Mouse (Mus musculus) liver, postnatal 0 days (tissue): ENCODE measurements around the gene Pprc1. TPM values are rescaled to one million over a fixed set of nuclear protein-coding genes. Genes with fewer than 3 reads are reported as not detected.

ENCODE experiments used
- ATAC-seq: fragments of 200-750 bp; cut with Nextera tagmentation; 2 replicates; pipeline ENCODE4 v1.8.0; 2017; ENCODE audit warnings: mild to moderate bottlenecking, moderate library complexity
- DNase-seq: peaks from one replicate; pipeline ENCODE4 v3.0.0-alpha.2; 2016
- H3K27ac ChIP-seq: fragments of 300-500 bp; sonication (generic); 2 replicates; pipeline ENCODE4 v1.5.1; 2014; ENCODE audit warnings: antibody characterized with exemption, moderate library complexity, mild to moderate bottlenecking, low read depth
- H3K27me3 ChIP-seq: fragments of 300-500 bp; sonication (generic); 2 replicates; pipeline ENCODE4 v1.6.1; 2014; ENCODE audit warnings: low read length, control low read depth, mixed read lengths; ENCODE audit not compliant: insufficient read depth
- H3K36me3 ChIP-seq: fragments of 300-500 bp; sonication (generic); replicated peaks from 2 replicates; pipeline ENCODE4 v1.6.1; 2014; ENCODE audit warnings: mild to moderate bottlenecking, control low read depth, low read length, moderate library complexity, mixed read lengths; ENCODE audit not compliant: insufficient read depth
- H3K4me1 ChIP-seq: fragments of 300-500 bp; sonication (generic); 2 replicates; pipeline ENCODE4 v1.6.1; 2014; ENCODE audit warnings: antibody characterized with exemption, mild to moderate bottlenecking, control low read depth; ENCODE audit not compliant: insufficient read depth
- H3K4me2 ChIP-seq: fragments of 300-500 bp; sonication (generic); 2 replicates; pipeline ENCODE4 v1.6.1; 2014; ENCODE audit warnings: low read depth, mild to moderate bottlenecking, low read length, moderate library complexity, mixed read lengths
- H3K4me3 ChIP-seq: fragments of 300-500 bp; sonication (generic); 2 replicates; pipeline ENCODE4 v1.5.1; 2014; ENCODE audit warnings: low read depth, low read length
- H3K9ac ChIP-seq: fragments of 300-500 bp; sonication (generic); replicated peaks from 2 replicates; pipeline ENCODE4 v1.6.1; 2014; ENCODE audit warnings: mild to moderate bottlenecking, moderate library complexity
- H3K9me3 ChIP-seq: fragments of 300-500 bp; sonication (generic); 2 replicates; pipeline ENCODE4 v1.6.1; 2016; ENCODE audit warnings: mild to moderate bottlenecking, control low read depth, low read length, mixed read lengths
- CTCF ChIP-seq: sonication (generic); IDR thresholded peaks from 2 replicates; pipeline ENCODE4 v1.5.1; 2016; ENCODE audit warnings: antibody characterized with exemption, low read depth
- EP300 ChIP-seq: IDR thresholded peaks from 2 replicates; pipeline ENCODE4 v1.6.1; 2016; ENCODE audit warnings: antibody characterized with exemption, low read depth, mild to moderate bottlenecking
- WGBS: fragments of 180-500 bp; shearing (Covaris S2); extraction: QIAGEN DNeasy Blood & Tissue Kit; methylation state at CpG from one replicate; pipeline ENCODE4 v1.1.7; 2014; ENCODE audit not compliant: insufficient replicate concordance; 5-methylcytosine and 5-hydroxymethylcytosine counted together
- polyA plus RNA-seq: library from polyadenylated mRNA; unstranded; fragments of >200 nt; fragmentation: Nextera tagmentation; extraction: Ambion mirVana; gene quantifications from 2 replicates; pipeline ENCODE4 v1.2.1, GENCODE M21; 2015

The Pprc1 gene
- polyA plus RNA-seq, 1 experiment from 2014 or later, result 7.7 TPM

DNA sequence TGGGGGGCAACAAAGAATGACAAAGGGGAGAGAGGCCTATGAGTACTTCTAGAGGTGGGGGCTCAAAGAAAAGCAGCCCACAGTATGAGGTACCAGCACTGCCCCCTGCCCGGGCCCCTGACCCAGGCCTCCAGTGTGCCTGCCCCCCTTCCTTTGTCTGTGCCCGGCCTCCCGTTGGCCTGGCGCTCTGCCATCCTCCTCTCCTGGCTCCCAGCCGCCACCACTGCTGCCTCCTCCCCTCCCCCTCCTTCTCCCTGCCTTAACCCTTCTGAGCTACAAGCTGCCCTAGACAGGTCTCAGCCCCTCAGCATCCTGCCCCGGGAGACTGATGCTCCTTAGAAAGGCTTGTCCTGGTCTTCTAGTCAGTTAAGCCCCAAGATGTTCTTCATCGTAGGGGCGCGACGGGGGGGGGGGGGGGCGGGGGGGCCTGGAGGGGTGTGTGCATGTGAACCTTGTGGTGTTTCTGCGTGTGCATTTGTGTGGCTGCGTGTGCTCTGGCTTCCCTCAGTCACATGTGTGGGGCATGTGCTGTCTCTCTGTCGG lies 2.7 kb upstream of the Pprc1 start:
- Histone ChIP-seq H3K27me3 (no peaks in the 10 kb centered on the region), H3K27ac (peak overlapping the region; percentile 77), H3K4me1 (peaks cover 69% of the 10 kb centered on the region), H3K9ac (peak overlapping the region; percentile 47), H3K4me2 (peak overlapping the region; percentile 95), H3K9me3 (no peaks in the 10 kb centered on the region), H3K36me3 (no peaks in the 10 kb centered on the region), H3K4me3 (peak overlapping the region; percentile 30)
- peak; percentile 88 for DNase-seq
- ATAC-seq, result peak; percentile 31
- TF ChIP-seq CTCF, result no peak
- TF ChIP-seq EP300, result no peak
- WGBS, result 4% methylated on average over 10 of the region's 14 CpGs

DNA sequence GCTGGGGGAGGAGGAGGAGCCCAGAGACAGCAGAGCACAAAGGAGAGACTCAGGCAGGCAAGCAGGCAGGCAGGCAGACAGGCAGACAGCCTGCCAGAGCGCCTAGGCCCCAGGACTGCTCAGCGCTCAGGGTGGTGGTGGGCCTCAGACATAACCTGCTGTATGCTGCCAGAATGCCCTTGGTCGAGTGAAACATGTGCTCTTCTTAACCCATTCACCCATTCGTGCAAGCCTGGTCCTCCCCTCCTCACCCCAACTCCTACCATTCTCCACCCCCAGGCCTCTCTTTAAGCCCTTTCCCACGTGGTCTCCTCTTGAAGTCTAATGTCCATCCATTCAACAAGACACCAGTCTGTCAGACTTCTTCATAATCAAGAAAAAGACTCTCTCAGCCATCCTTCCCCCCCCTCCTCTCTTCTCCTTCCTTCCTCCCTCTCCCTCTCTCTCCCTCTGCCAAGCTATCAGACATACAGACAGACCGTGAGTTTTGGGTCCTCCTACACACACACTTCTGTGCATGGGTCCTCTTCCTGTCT lies 2.1 kb upstream of the Pprc1 start:
- Histone ChIP-seq H3K9me3 (no peaks in the 10 kb centered on the region), H3K4me2 (peak overlapping the region; percentile 95), H3K27ac (peak overlapping the region; percentile 77), H3K9ac (peak overlapping the region; percentile 47), H3K4me1 (peaks cover 64% of the 10 kb centered on the region), H3K36me3 (no peaks in the 10 kb centered on the region), H3K27me3 (no peaks in the 10 kb centered on the region), H3K4me3 (peak overlapping the region; percentile 30)
- TF ChIP-seq CTCF, result no peak
- TF ChIP-seq EP300, result no peak
- DNase-seq (peak; percentile 50), ATAC-seq (peak; percentile 11)
- WGBS, result 6% methylated on average over 5 of the region's 6 CpGs

DNA sequence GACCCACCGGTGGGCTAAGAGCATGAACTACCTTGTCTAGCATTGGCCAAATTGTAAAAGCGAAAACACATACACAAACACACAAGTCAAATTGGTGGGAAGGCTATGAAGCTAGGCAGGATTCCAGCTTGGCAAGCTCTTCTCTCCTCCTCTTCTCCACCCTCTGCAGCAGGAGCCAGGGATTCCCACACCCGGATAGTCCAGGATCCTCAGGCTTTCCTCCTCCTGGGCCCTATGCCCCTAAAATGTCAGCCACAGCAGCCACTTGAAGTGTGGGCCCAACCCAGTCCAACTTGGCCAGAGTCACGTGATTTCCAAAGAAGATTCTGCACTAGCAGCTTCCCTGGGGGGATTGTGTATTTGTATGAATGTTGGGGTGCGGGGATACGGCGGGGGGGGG lies 1.3 kb upstream of the Pprc1 start:
- ATAC-seq (no peak), DNase-seq (no peak)
- Histone ChIP-seq H3K4me1 (peaks cover 57% of the 10 kb centered on the region), H3K4me3 (peak overlapping the region; percentile 81), H3K9me3 (no peaks in the 10 kb centered on the region), H3K9ac (peak overlapping the region; percentile 21; the same call in 1 of the 2 replicates), H3K4me2 (peak overlapping the region; percentile 95), H3K27ac (peak overlapping the region; percentile 95), H3K27me3 (no peaks in the 10 kb centered on the region), H3K36me3 (no peaks in the 10 kb centered on the region)
- TF ChIP-seq CTCF, result no peak
- no peak for TF ChIP-seq EP300
- 44% methylated on average over 7 of the region's 7 CpGs for WGBS

DNA sequence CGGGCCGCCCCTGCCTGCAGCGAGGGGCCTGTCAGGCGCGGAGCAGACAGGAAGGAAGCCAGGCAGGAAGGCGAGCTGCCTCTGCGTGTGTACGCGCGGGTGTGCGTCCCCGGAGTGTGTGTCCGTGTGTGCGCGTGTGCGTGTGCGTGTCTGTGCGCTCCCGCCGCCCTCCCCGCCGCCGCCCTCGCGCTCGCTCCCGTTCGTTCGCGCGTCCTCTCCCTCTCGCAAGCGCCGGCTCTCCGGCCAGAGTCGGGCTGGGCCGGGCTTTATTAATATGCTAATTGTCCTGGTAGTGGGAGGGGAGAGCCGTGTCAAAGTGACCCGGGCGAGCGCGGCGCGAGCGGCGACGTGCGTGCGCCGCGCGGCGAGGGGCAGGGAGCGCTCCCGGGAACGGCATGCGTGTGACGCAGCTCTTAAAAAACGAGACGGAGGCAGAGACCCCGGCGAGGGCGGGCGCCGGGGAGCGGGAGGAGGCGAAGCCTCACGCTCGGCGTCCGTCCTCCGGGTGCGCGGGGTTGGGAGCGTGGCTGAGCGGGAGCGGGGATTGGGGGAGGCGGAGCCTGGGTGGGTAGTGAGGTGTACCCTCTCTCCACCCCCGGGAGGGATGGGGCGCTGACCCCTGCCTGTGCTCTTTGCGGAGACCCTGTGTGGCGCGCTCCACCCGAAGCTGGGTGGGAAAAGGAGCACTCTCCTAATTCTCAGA lies 458 bp downstream of the Pprc1 start, which contains the start of gene Ldb1:
TSS of gene Ldb1 (minus strand) at position 222 of the 703 bp plus-strand sequence.
- TF ChIP-seq CTCF (no peak), EP300 (no peak)

DNA sequence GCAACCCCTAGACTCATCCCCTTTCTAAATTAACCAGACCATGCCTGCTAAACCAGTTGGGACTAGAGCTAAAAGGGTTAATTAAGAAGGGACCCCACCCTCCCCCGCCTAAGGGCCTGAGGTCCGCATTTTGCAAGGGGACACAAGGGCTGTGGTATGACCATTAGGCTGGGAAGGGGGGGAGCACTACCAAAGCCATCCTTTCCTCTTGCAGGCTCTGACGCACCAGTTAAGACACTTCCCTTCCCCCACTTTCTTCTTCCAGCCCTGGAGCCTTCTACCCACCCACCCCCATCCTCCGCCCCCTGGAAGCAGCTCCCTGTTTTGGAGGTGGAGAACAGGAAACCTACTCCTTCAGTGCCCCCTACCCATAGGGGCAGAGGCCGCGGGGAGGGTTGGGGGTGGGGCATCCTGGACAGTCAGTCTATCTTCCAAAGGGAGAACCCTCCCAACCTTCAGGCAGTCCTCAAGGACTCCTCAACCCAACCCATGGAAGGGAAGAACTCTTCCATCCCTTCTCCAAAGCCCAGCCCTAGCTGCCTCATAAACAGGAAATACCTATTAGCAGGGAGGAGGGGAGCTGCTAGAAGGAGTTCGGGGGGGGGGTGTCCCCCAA lies 1.1 kb downstream of the Pprc1 start:
- H3K27me3 ChIP-seq, result no peaks in the 10 kb centered on the region
- 2% methylated on average over 7 of the region's 7 CpGs for WGBS
- H3K4me1 ChIP-seq, result peaks cover 50% of the 10 kb centered on the region
- peak overlapping the region; percentile 81 for H3K4me3 ChIP-seq
- H3K27ac ChIP-seq, result peak overlapping the region; percentile 95
- ATAC-seq, result peak; percentile 14; the same call in 1 of the 2 replicates
- H3K36me3 ChIP-seq, result no peaks in the 10 kb centered on the region
- H3K4me2 ChIP-seq, result peak overlapping the region; percentile 95
- no peaks in the 10 kb centered on the region for H3K9me3 ChIP-seq
- peak; percentile 57 for DNase-seq
- H3K9ac ChIP-seq, result peak overlapping the region; percentile 92
- TF ChIP-seq CTCF (no peak), EP300 (no peak)

More for the DNA sequence above, 458 bp downstream of the Pprc1 start, which contains the start of gene Ldb1:
- DNase-seq (peak; percentile 86), ATAC-seq (peak; percentile 74)
- Histone ChIP-seq H3K9me3 (no peaks in the 10 kb centered on the region), H3K4me2 (peak within 1 kb of the TSS; percentile 95), H3K4me1 (peaks cover 52% of the 10 kb centered on the region), H3K27ac (peak within 1 kb of the TSS; percentile 95), H3K36me3 (no peaks in the 10 kb centered on the region), H3K27me3 (no peaks in the 10 kb centered on the region), H3K9ac (peak within 1 kb of the TSS; percentile 92), H3K4me3 (peak within 1 kb of the TSS; percentile 81)
- WGBS, result under 1% methylated on average over 61 of the region's 84 CpGs

DNA sequence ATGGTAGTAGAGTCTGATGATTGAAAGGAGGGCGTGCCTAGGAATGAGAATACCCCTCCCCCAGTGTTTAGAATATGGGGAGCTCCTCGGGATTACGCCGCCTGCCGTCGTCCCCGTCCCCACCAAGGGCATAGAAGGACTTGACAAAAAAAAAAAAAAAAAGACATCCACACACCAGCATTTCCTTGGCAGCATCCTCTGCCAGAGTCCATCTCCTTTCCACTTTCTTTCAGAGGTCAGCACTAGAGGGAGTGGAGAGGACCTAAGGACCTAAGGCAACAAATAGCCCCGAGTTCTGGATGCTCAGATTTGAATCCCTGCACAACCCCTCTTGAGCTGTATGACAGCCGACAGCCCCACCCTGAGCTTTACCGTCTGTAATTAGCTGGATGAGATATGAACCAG lies 1.9 kb downstream of the Pprc1 start:
- Histone ChIP-seq H3K9me3 (no peaks in the 10 kb centered on the region), H3K27me3 (no peaks in the 10 kb centered on the region), H3K36me3 (no peaks in the 10 kb centered on the region), H3K27ac (peak overlapping the region; percentile 95; the same call in 1 of the 2 replicates), H3K4me2 (0 out of 2 replicates have a peak overlapping the region, but pooled peaks have one; percentile 95), H3K9ac (no peak overlapping the region), H3K4me1 (peaks cover 42% of the 10 kb centered on the region), H3K4me3 (no peak overlapping the region)
- ATAC-seq, result no peak
- WGBS, result 11% methylated on average over 10 of the region's 10 CpGs
- TF ChIP-seq EP300 (no peak), CTCF (peak; percentile 14; the same call in 1 of the 2 replicates)
- DNase-seq, result no peak
